Mouse (Mus musculus) heart, postnatal 0 days (tissue): ENCODE results near the gene Nup107.
"Not testable (repeated sequence)": the region's sequence is repeated elsewhere in the genome, so short reads cannot be mapped to it uniquely, and the experiment has no call there.

Experiments used
- CTCF ChIP-seq: IDR thresholded peaks from 2 replicates; pipeline ENCODE4 v1.5.1; 2016; ENCODE audit warnings: antibody characterized with exemption, control low read depth, low read depth
- EP300 ChIP-seq: IDR thresholded peaks from 2 replicates; pipeline ENCODE4 v1.6.1; 2016; ENCODE audit warnings: antibody characterized with exemption, low read depth

DNA sequence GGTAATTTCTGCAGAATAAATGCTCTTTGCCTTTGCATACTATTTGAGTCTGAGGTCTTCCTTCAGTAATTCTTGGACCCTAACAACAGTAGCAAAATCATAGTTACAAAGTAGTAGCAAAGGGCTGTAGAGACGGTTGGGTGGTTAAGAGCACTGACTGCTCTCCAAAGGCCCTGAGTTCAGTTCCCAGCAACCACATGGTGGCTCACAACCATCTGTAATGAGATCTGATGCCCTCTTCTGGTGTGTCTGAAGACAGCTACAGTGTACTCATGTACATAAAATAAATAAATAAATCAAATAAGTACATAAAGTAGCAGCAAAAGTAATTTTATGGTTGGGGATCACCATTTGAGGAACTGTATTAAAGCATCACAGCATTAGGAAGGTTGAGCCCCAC lies 76.9 kb downstream of the Nup107 start:
- not testable (repeated sequence) for TF ChIP-seq CTCF, EP300
